Mouse (Mus musculus) embryo, embryonic 10.5 days (tissue): ENCODE measurements at regions not wholly inside any gene's neighbourhood (a gene's known extent, or its start where the extent isn't known, plus 50 kb on each side); places are given as distances from the start of the nearest gene placed in this dataset.

Source experiments
- DNase-seq: peaks from one replicate; pipeline ENCODE4 v3.0.0-alpha.2; 2015; ENCODE audit warnings: low spot score

GRCm38 (mm10) chr2:159950369-159950768 lies 383.6 kb downstream of the Gm826 start:
- no peak for DNase-seq

DNA sequence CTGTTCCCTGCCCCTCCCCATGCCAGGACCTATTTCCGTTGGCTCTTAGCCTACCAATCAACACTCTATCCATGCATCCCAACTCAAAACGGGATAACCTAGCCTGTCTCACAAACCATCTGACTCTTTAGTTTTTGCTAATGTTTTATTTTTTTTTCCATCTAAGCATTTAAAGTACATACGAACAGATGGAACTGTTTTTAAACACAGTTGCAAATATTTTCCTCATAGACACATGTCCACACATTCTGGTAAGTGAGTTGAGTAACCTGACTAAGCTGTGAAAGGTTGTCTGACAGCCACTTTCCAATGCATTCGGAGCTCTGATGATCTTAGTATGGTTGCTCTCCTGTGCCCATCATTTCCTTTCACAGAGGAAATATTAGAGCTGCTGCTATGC lies 384.9 kb downstream of the Gm826 start:
- DNase-seq: no peak

DNA sequence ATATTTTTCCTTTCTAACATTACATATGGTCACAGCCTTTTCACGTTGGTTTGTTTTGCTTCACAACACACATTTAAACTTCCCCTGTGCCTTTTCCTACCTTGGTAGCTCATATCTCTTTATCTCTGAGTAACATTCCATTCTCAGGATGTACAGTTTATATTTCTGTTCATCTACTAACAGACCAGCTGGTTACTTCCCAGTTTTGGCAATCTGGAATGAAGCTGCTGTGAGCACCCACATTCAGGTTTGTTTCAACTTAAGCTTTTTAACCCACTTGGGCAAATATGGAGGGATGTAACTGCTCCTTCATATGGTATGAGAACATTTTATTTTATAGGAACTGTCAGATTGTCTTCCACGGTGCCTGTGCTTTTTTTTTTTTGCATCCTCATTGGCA lies 403.2 kb downstream of the Gm826 start:
- DNase-seq: no peak

- DNase-seq: no peak
These were observed 444.3 kb downstream of the Gm826 start for GRCm38 (mm10) chr2:159889701-159890100.

GRCm38 (mm10) chr2:159884773-159885459 lies 449.0 kb downstream of the Gm826 start:
- no peak for DNase-seq

GRCm38 (mm10) chr2:159866981-159867380 lies 467.0 kb downstream of the Gm826 start:
- no peak for DNase-seq

DNA sequence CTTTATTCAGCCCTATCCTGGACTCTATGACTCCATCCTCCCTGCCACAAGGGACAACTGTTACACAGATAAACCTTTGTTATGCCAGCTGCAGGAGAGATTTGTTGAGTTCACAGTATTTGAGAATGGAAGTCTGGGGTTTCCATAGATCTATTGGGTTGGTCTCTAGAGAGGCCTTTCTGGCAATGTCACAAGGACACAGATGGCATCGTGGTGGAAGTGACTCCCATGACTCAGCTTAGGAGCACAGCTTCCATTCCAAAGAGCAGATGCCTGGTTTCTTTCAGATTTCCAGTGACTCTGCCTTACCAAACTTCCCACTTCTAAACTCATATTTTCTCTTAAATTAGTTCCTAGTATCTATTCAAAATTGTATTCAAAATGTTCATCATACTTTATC lies 467.6 kb downstream of the Gm826 start:
- DNase-seq: no peak

DNA sequence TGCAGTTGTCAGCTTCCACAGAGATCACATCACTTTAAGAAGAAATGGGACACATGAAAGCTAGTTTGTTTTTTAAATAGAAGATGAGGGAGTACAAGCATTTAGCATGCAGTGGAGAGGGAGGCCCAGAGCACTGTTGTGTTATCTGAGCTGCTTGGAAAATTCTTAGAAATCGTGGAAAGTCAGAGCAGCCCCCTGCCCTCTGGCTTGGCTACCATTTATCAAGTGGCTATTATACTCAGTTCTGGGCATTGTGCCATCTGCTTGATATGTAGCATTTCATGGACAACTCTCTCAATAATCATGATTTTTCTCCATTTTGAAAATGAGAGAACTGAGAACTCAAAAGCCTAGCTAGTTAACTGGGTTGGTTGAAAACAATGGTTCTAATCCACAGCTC lies 470.8 kb downstream of the Gm826 start:
- DNase-seq: no peak

- no peak for DNase-seq
These were observed 479.9 kb downstream of the Gm826 start for GRCm38 (mm10) chr2:159853891-159854665.

GRCm38 (mm10) chr2:159852959-159853358 lies 481.0 kb downstream of the Gm826 start:
- no peak for DNase-seq

DNA sequence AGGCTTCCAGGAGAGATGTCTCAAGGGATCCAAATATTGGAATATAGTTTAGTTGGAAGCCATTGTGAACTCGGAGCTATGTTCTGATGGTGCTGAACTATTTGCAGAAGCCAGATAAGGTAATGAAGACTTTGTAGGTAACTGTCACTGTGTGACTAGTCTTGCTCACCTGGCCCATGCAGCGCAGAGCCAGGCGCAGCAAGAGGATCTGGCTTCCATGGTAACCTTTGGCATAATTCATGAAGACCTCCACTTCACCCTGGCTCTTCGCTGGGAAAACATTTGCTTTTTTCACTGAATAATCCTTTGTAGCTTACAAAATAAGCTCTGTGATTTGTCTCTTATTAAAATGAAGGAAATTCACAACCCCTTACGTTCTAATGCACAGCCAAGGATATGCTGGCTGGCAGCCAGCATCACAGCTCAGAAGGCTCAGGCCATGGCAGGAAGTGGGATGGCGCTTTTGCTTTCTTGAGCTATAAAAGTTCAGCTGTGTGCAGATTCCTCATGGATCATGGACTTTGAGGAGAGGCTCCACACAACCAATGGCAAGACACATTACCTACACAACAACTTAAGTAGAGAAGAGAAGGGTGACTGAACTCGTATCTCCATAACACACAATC lies 501.4 kb downstream of the Gm826 start:
- DNase-seq: no peak

- DNase-seq: peak; percentile 7
These were observed 507.5 kb downstream of the Gm826 start for GRCm38 (mm10) chr2:159826417-159826816.

DNA sequence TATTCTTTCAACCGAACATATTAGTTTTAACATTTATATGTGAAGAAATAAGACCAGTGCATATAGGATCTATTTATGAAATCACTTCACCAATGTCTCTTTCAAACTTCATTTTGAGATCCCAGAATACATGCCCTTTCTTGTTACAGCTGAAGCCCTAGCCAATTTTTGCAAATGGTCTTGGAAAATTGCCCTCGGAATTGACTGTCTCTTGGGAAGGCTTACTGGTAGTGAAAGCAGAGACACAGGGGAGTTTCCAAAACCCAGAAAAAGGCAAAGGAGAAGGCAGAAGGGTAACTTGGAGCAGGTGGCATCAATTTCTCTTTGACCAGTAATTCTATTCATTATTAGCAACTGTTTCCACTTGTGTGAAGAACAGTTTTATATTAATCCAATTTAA lies 515.4 kb downstream of the Gm826 start:
- DNase-seq: no peak

GRCm38 (mm10) chr2:159816344-159816743 lies 517.6 kb downstream of the Gm826 start:
- DNase-seq: no peak
